Mouse (Mus musculus) ES-E14 (cell line): ENCODE data around the gene Comtd1. TPM values are rescaled to one million over a fixed set of nuclear protein-coding genes. Genes with fewer than 3 reads are reported as not detected.

ENCODE experiments used
- DNase-seq: peaks from one replicate; pipeline ENCODE4 v3.0.0-alpha.2; 2013; ENCODE audit warnings: low read depth, low spot score
- H3K27ac ChIP-seq: 2 replicates; pipeline ENCODE4 v1.5.1; 2012; ENCODE audit warnings: low read depth, mild to moderate bottlenecking, low read length, moderate library complexity, mixed read lengths; ENCODE audit not compliant: poor library complexity, insufficient read depth, severe bottlenecking
- H3K36me3 ChIP-seq: 2 replicates; pipeline ENCODE4 v1.6.1; 2012; ENCODE audit warnings: mild to moderate bottlenecking, low read length, moderate library complexity, mixed read lengths; ENCODE audit not compliant: control insufficient read depth, poor library complexity, insufficient read depth, severe bottlenecking
- H3K4me1 ChIP-seq, 2 experiments: fragments of 150-350 bp in 1 of 2; sonication (generic) in 1 of 2; 2 replicates each; pipeline ENCODE4 v1.6.1; 2012; ENCODE audit warnings: low read length in 2 of 2, mild to moderate bottlenecking in 1 of 2, mixed read lengths in 1 of 2; ENCODE audit not compliant: control insufficient read depth in 2 of 2, insufficient read depth in 2 of 2, poor library complexity in 1 of 2
- H3K4me3 ChIP-seq, 2 experiments: fragments of 150-350 bp in 1 of 2; sonication (generic) in 1 of 2; 2 replicates each; pipeline ENCODE4 v1.5.1; 2012; ENCODE audit warnings: low read length in 2 of 2, low read depth in 1 of 2, mild to moderate bottlenecking in 1 of 2, mixed read lengths in 1 of 2; ENCODE audit not compliant: insufficient read depth in 1 of 2, poor library complexity in 1 of 2, severe bottlenecking in 1 of 2
- H3K9ac ChIP-seq: 2 replicates; pipeline ENCODE4 v1.6.1; 2012; ENCODE audit warnings: low read depth, mild to moderate bottlenecking, low read length, mixed read lengths; ENCODE audit not compliant: poor library complexity, insufficient read depth, severe bottlenecking
- H3K9me3 ChIP-seq: fragments of 150-350 bp; sonication (generic); 2 replicates; pipeline ENCODE4 v1.6.1; 2012; ENCODE audit warnings: low read depth, mild to moderate bottlenecking, low read length; ENCODE audit not compliant: control insufficient read depth, insufficient read depth
- CHD2 ChIP-seq: IDR thresholded peaks from 2 replicates; pipeline ENCODE4 v1.6.1; 2014; ENCODE audit warnings: mild to moderate bottlenecking, low read depth, low read length, inconsistent platforms
- HCFC1 ChIP-seq: IDR thresholded peaks from 2 replicates; pipeline ENCODE4 v1.6.1; 2012; ENCODE audit warnings: low read length, inconsistent platforms, borderline replicate concordance; ENCODE audit not compliant: insufficient read depth
- MAFK ChIP-seq: IDR thresholded peaks from 2 replicates; pipeline ENCODE4 v1.6.1; 2014; ENCODE audit warnings: mild to moderate bottlenecking, low read depth, low read length, inconsistent platforms; ENCODE audit not compliant: insufficient read depth
- ZC3H11A ChIP-seq: IDR thresholded peaks from 2 replicates; pipeline ENCODE4 v1.6.1; 2012; ENCODE audit warnings: low read depth, mild to moderate bottlenecking, inconsistent platforms, low read length, borderline replicate concordance
- ZNF384 ChIP-seq: IDR thresholded peaks from 2 replicates; pipeline ENCODE4 v1.6.1; 2012; ENCODE audit warnings: low read depth, low read length, inconsistent platforms
- in situ Hi-C, 2 experiments: fragments of 600-800 bp; cut with MboI; formaldehyde crosslinking; loops; one replicate each; pipeline ENCODE4 v1.15.1; 2025; ENCODE audit warnings: low sequenced_read_pairs in 2 of 2, inconsistent platforms in 1 of 2; ENCODE audit not compliant: unreplicated experiment in 2 of 2
- total RNA-seq: library from RNA; depleted of rRNA; stranded (reverse); fragments of 300-350 nt; gene quantifications from 2 replicates; pipeline ENCODE4 v1.2.3, GENCODE M21; 2012

The Comtd1 gene
- total RNA-seq, 1 experiment: 36.6 TPM

DNA sequence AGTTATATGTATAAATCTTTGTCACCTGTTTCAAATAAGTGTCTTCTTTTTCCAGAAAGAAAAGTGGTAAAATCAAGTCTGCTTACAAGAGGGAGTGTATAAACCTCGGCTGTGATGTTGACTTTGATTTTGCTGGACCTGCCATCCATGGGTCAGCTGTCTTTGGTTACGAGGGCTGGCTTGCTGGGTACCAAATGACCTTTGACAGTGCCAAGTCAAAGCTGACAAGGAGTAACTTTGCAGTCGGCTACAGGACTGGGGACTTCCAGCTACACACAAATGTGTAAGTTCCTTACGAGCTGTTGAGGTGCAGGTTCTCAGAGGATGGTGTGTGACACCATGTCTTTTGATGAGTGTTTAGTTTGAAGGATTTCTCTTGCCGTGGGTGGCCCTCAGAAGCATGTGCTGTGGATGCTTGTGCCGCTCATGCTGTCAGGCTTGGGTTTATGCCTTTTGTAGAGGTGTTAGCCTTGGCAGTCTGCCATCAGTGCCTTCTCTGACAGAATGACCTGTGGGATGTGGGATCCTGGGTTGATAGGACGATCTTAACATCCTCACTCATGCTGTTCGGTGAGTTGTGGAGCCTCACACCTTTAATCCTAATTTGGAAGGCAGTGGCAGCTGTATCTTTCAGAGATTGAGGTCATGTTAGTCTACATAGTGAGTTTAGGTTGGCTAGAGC lies 10.3 kb downstream of the Comtd1 start:
- in situ Hi-C loops: no loop called here

GRCm38 (mm10) chr14:21831830-21832403 lies 16.9 kb downstream of the Comtd1 start:
- H3K4me1 ChIP-seq: peaks cover 2 to 3% of the 10 kb centered on the region in 2 experiments; a peak in 2 of 4 replicates
- no peak for DNase-seq
- no peaks in the 10 kb centered on the region for H3K9me3 ChIP-seq
- in situ Hi-C loops: no loop called here
- TF ChIP-seq ZNF384: no peak
- TF ChIP-seq CHD2: no peak
- no peak for TF ChIP-seq MAFK
- TF ChIP-seq ZC3H11A: no peak
- TF ChIP-seq HCFC1: no peak
- peak overlapping the region; percentile 77 to 89 for H3K4me3 ChIP-seq
- H3K36me3 ChIP-seq: peaks cover 14% of the 10 kb centered on the region
- peak overlapping the region; percentile 97 for H3K9ac ChIP-seq
- peak overlapping the region; percentile 92 for H3K27ac ChIP-seq

More for the DNA sequence above, 10.3 kb downstream of the Comtd1 start:
- TF ChIP-seq ZNF384 (no peak), ZC3H11A (no peak), MAFK (no peak), CHD2 (no peak), HCFC1 (no peak)
- H3K4me1 ChIP-seq: peaks cover 0 to 4% of the 10 kb centered on the region in 2 experiments; a peak in 1 of 4 replicates
- H3K9ac ChIP-seq: no peak overlapping the region
- H3K27ac ChIP-seq: no peak overlapping the region
- no peak overlapping the region for H3K4me3 ChIP-seq
- DNase-seq: no peak
- H3K36me3 ChIP-seq: peaks cover 58% of the 10 kb centered on the region
- H3K9me3 ChIP-seq: no peaks in the 10 kb centered on the region

DNA sequence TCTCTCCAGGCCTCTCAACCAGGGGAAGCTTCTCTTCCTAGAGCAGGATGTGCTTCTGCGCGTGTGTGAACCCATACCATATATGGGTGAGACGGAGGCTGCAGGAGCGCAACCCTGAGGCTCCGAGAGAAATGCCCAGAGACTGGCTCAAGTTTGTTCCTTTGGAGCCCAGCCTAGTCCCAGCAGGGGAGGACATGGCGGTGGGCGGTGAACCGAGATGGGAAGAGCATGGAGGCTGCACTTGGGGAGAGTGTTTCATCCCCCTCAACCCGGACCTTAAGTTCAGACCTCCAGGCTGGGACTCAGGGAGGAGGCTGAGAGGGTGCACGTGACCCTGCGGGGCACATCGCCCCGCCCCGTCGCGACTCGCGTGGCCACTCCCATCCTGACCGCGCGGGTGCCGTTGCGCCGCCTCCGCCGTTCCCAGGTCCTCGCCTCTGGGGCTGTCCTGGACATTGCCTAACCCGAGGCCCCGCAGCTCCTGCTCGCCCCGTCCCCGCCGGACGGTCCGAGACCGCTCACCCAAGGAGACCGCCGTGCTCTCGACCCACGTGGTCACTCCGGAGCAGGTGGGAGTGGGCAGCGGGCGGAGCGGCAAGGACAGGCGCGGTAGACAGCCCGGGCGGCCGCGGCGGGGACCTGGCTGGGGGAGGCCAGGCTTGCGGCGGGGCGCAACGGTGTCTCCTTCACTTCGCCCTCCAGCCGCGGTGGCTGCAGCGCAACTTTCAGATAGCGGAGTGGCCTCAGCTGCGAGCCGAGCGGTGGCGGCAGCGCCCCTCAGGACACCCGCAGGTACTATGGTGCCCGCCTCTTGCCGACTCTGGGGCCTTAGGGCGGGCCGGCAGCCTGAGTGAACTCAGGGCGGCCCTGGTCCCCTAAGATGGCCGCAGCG lies 17.7 kb downstream of the Comtd1 start:
- H3K4me3 ChIP-seq: peak overlapping the region; percentile 77 to 89
- peaks cover 9% of the 10 kb centered on the region for H3K36me3 ChIP-seq
- DNase-seq: peak; percentile 81
- in situ Hi-C loops: no loop called here
- H3K9me3 ChIP-seq: no peaks in the 10 kb centered on the region
- H3K9ac ChIP-seq: peak overlapping the region; percentile 97
- H3K27ac ChIP-seq: peak overlapping the region; percentile 92
- TF ChIP-seq ZNF384 (no peak), MAFK (no peak), ZC3H11A (no peak), HCFC1 (peak; percentile 81), CHD2 (no peak)
- H3K4me1 ChIP-seq: peaks cover 2 to 3% of the 10 kb centered on the region in 2 experiments; a peak in 2 of 4 replicates

DNA sequence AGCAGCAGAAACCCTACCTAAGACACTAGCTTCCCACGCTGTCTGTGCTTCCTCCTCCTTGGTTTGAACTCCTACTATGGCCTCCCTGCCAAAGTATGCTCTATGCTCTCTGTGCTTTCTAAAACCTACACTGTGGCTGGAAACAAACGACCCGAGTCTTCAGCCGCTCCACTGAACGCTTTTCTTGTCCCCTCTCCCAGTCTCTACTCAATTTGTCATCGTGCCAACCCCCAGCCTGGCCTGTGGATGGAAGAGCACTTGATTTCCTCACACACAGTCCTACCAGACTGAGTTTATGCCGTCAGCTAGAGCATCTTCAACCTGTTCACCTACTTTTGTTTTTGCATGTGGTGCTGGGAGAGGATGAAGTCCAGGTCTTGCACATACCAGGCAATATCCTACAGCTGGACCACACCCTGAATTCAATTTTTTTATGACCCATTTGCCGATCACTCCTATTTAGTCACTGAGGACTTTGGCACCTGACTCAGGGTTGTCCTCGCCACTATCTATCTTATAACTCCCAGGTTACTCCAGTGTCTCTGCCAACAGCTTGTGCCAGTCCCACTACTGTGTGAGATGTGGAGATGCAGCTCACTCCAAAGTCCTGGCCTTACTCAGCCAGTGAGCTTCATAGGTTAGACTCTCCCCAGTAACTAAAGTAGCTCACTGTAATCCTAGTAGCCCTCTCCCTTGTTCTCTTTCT lies 22.8 kb downstream of the Comtd1 start:
- Histone ChIP-seq H3K9ac (no peak overlapping the region), H3K9me3 (no peaks in the 10 kb centered on the region), H3K4me3 (no peak overlapping the region), H3K36me3 (no peaks in the 10 kb centered on the region), H3K4me1 (no peaks in the 10 kb centered on the region), H3K27ac (no peak overlapping the region)
- in situ Hi-C loops: no loop called here
- TF ChIP-seq MAFK: no peak
- TF ChIP-seq ZNF384: no peak
- no peak for TF ChIP-seq CHD2
- no peak for TF ChIP-seq ZC3H11A
- TF ChIP-seq HCFC1: no peak
- DNase-seq: no peak
